Mouse (Mus musculus) mature B cell (primary cell): Measurements from ENCODE around the gene Hacd1.
"Not testable (repeated sequence)": the region's sequence is repeated elsewhere in the genome, so short reads cannot be mapped to it uniquely, and the experiment has no call there.

Source experiments
- in situ Hi-C: fragments of 300-500 bp; cut with MboI; formaldehyde crosslinking; loops from 2 replicates; pipeline ENCODE4 v1.14.3; 2019

The Hacd1 gene

DNA sequence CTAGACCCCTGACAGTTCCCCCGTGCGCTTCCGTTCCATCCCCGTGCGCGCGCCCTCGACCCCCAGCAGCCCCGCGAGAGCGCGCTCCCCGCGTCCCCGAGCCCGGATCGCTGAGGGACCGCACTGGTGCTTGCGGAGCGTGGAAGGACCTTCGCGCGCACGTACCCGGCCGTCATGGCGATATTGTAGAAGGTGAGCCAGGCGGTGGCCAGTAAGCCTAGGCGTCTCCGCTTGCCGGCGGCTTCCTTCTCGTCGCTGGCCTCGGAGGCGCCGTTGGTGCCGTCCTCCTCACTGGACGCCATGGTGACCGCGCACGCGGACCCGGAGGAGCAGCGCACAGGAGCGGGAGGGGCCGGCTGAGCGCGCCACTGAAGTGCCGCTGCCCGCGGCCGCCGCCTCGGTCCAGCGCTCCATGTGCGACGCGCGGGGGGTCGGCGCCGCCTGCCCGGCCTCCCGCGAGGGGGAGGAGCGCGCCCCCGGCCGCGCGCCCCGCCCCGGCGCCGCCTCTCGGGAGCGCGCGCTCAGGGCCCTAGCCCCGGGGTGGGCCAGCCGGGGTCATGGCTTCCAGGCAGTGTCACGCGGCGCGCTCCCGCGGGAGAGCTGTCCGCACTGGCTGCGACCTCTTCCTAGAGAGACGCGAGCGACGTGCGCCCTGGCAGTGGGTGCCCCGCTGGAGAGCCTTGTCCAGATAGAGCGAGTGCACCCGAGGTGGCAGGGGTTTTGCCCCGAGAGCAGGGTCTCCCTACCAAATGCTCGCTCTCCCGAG, at the start of gene Hacd1:
TSS of gene Hacd1 (minus strand) at position 570 of the 766 bp plus-strand sequence.
- in situ Hi-C loops: loop anchor here (10.0 to 25.0 kb wide), 2 partner anchors 79 to 207 kb away; no protein-coding TSS in a partner anchor

DNA sequence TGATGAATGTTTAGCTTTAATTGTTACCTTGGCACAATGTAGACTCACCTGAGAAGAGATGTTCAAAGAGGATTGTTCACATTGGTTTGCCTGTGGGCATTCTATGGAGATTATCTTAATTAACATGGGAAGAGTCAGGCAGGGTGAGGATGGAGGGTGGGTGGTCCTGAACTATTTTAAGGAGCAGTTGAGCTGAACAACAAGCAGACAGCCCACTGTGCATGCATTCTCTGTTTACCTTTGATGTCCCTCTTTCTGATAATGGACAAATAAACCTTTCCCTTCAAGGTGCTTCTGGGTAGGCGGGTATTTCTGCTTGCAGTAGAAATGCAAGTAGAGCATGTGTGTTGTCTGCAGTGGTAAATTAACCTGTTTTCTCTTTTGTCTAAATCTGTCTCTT, 48.0 kb upstream of the Hacd1 start:
- in situ Hi-C loops: no loop called here

DNA sequence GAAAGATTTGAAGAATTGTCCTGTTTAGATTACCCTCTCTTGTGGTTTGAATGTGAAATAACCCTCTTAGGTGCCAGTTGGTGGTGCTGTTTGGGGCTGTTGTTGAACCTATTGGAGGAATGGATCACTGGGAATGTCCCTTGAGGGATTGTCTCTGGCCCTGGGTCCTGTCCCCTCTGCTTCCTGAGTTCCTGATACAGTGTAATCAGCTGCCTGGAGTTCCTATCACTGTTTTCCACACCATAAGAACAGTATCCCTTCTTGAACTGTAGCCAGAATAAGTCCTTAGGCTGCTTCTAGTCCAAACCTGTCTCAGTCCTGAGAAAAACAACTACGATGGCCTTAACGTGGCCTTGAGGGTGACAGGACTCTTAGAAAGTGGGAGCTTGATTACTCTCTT, 46.7 kb upstream of the Hacd1 start:
- in situ Hi-C loops: no loop called here

DNA sequence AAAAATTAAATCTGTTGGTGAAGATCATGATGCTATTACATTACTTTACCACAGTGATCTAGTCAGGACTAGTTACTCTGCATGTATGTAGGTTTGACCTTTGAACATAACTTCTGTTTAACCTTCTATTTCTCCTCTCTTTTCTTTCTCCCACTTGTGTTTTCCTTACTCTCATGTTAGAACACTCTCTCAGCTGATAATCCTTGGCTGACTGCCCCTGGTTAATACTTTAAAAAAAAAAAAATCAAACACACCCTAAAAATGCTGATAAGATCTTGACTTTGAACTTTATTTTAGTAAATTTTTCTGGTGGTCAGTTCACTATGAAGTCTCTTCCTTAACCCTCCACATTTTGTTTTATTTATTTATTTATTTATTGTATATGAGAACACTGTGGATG, 44.6 kb upstream of the Hacd1 start:
- in situ Hi-C loops: no loop called here

DNA sequence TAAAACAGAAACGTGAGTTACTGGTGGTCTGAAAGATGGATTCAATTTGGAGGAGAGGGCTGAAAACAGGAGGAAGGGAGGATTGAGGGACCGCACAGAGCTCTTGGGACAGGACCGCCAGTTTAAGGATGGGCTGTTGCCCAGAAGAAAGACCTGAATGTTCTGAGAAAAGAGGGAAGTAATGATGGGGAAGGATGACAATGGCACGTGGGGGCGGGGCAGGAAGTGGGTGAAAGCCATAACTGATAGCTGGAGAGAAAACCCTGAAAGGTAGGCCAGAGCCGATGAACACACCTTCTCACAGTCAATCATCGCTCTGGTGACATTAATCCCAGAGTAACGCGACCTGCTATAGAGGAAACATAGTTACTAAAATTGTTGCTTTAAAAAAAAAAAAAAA, 22.6 kb upstream of the Hacd1 start:
- in situ Hi-C loops: not testable (repeated sequence)

DNA sequence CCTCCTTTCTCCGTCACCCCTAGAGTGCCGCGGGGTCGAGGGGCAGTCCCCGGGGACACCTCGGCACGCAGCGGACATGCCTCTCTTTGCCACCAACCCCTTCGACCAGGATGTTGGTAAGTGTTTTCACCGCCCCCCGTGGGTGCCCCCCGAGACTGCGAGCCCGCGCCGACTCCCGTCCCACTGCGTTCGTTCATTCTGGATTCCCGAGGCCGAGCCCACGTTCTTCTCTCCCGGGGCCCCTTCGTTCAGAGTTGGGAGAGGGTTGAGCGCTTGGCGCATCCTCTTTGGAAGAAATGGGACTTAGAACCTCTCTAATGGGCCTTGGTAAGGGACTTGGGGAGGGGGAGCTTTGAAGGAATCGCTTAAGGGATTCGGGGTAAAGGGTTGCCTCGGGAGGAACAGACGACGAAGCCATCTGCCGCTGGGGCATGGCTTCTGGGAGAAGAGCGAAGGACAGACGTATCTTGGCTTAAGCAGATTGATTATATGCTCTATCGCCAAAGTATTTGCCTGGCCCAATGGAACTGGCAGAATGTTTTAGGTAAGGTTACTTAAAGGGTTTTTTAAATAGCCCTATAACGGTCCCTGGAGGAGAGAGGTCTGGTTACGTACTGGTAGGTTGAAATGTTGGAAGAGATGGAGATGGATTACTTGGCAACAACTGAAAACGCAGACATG, 18.4 kb upstream of the Hacd1 start:
- in situ Hi-C loops: loop anchor here (25.0 kb wide), 1 partner anchor 188 kb away; no protein-coding TSS in a partner anchor

DNA sequence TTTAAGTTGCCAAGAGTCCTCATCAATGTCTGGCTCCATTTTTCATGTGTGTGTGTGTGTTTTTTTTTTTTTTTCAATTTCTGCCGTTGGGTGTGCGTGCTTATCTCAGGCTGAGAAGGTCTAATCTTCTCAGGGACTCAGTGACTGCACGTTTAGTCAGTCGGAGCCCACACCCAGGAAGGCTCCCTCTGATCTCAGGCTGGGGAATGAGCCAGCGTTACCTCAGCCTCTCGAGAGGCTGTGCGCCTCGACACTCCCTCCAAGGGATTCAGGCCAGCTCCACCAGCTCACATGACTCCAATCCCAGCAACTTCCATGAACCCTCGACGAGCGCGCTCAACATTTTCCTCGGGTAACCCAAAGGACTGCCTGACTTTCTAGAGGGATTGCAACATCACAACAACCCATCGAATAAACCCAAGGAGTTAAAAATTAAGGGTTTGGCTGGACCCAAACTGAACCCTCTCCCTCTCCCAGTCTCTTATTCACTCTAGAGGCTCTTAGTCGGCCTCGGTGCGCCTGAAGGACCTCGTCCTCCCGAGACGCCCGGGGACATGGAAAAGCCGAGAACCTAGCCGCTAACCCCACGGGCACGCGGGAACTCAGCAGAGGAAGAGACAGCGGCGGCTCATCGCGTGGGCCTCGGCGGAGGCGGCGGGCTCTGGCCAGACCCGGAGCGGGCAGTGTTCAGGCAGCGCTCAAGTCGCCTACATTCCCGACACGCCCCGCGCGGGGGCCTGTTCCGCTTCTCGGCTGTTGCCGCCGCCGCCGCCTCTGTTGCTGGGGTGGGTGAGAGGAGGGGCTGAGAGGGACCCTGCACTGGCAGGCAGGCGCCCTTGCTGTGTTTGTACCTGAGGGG, 17.7 kb upstream of the Hacd1 start, which contains the start of gene Stam:
TSS of gene Stam (plus strand) at position 737 of the 859 bp plus-strand sequence.
- in situ Hi-C loops: loop anchor here (25.0 kb wide), 1 partner anchor 189 kb away; no protein-coding TSS in a partner anchor

DNA sequence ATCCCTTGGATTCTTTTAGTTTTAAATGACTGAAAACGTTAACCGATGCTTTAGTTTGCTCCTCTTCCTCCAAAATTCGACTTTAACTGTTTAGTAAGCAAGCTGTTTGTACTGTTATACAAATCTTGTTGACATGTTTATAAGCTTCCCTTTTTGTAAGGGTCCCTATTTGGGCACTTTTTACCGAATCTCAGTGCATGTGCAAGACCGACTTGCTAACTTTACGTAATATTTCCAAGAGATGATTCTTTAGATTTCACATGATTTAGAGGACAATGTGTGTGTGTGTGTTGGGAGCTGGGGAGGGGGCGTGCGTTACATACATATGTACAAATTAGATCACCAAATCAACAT, 17.1 kb upstream of the Hacd1 start:
- in situ Hi-C loops: loop anchor here (25.0 kb wide), 1 partner anchor 189 kb away; no protein-coding TSS in a partner anchor

DNA sequence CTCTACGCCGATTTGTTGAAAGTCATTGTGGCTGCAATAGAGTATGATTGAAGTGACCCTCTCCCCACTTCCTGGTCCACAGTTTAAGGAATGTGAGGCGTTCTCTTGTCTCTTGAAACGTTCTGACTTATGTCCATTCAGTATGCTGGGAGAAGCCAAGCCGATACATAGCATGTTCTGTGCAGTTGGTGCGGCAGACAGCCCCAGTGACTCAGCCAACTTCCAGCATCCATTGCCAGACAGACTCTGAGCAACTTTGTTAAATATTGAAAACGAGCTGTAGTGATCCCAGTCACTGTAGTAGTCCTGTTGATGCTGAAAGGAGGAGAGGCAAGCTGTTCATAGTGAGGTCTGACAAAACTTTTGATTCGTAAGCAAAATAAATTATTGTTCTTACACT, 14.5 kb upstream of the Hacd1 start:
- in situ Hi-C loops: loop anchor here (25.0 kb wide), 1 partner anchor 192 kb away; no protein-coding TSS in a partner anchor

DNA sequence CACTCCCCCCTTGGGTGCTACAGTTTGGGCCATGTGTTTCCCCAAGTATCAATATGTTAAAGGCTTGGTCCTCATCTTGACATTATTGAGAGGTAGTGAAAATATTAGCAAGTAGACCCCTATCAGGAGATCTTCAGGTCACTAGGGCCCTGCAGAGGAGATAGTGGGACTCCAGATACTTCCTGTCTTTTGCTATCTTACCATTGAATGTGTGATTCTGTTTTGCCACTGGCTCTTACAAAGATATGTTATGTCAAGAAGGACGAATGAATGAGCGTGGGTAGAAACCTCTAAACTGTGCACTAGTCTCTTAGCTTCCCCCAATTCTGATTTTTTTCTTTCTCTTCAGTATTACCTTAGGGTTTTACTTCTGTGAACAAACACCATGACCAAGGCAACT, 13.1 kb upstream of the Hacd1 start:
- in situ Hi-C loops: loop anchor here (25.0 kb wide), 1 partner anchor 193 kb away; no protein-coding TSS in a partner anchor

DNA sequence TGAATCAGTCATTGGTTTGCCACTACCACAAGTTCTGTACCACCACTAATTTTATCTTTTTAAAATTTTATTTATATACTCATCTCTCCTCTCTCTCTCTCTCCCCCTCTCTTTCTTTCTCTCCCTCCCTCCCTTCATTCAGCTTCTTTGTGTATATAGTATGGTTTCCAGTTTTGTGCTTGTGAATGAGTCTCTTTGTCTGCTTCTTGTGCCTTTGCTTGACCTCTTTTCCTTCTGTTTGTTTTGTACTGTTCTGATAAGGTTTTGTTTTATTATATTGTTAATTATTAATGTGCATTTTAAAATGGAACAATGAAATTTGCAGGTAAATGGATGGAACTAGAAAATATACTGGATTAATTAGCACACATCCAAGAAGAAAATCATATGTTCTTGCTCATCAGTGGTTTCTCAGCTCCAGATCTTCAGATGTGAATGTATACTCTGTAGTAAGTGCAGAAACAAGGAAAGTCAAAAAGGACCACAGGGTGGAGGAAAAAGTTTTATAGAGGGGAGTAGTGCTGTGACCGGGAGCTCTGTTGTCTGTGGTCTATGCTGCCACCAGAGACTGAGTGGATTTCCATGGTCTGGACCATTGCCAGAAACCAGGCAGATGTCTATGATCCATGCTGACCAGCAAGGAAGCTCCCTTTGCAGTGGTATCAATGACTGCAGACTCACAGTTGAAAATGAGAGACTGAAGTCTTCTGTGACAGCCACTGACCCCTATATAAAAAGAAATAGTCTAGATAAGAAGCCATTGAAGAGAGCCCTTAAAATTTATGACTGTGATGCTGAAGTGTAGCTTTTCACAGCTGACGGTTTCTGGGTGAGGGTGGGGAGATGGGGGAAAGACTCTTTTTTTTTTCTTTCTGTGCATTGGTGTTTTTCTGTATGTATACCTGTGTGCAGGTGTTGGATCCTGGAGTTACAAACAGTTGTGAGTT, 10.0 kb upstream of the Hacd1 start:
- in situ Hi-C loops: loop anchor here (25.0 kb wide), 1 partner anchor 196 kb away; no protein-coding TSS in a partner anchor

DNA sequence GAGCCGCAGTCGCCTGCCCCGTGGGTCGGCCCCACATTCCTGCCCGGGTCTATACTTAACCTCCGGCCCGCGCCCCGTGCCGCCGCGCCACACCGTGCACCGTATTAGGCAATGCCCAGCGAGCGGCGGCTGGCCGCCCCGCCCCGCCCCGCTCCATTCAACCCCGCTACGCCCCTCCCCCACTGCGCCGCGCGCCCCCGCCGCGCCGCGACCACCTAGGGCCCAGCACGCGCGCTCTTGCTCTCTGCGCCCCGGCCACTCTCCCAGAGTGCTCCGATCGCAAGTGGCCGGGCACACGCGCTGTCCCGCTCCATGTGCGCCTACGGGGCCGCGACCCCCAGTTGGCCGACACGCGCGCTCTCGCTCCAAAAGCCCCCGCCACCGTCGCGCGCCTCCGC, 768 bp downstream of the Hacd1 start:
- in situ Hi-C loops: loop anchor here (10.0 to 25.0 kb wide), 2 partner anchors 80 to 207 kb away; no protein-coding TSS in a partner anchor

DNA sequence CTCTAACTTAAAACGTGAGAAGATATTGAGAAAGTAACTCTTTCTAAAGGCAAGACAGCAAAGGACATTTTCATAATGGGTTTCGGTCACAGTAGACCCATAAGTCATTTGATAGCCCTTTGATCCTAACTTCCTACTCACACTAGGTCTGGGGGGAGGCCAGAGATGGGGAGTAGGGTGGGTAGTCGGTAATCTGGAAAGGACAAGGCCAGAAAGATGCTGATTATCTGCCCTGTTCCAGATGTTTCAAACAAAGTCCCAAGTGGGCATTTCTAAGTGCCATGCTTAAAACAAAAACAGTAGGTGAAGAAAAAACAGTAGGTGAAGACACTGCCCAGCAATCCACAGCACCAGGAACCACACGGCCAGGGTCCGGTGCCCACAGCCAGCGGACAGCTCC, 1.2 kb downstream of the Hacd1 start:
- in situ Hi-C loops: loop anchor here (10.0 to 25.0 kb wide), 2 partner anchors 80 to 208 kb away; no protein-coding TSS in a partner anchor

DNA sequence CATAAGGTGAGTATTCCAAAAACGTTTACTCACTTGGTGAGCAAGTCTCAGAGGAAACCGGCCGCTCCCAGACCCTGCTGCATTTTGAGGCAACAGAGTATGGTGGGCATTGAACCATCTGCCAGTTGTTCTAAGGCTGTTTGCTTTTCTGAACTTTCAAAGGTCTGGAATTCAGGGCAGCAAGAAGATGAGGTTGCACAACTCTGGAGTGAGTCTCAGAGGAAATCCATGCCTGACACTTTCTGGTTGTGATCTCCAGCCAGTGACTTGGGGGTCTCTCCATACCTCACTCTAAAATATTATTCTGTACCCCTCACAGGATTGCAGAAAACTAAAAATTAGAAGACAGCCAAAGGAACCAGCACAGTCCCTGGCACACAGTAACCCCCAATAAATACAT, 1.8 kb downstream of the Hacd1 start:
- in situ Hi-C loops: loop anchor here (10.0 to 25.0 kb wide), 2 partner anchors 81 to 208 kb away; no protein-coding TSS in a partner anchor

DNA sequence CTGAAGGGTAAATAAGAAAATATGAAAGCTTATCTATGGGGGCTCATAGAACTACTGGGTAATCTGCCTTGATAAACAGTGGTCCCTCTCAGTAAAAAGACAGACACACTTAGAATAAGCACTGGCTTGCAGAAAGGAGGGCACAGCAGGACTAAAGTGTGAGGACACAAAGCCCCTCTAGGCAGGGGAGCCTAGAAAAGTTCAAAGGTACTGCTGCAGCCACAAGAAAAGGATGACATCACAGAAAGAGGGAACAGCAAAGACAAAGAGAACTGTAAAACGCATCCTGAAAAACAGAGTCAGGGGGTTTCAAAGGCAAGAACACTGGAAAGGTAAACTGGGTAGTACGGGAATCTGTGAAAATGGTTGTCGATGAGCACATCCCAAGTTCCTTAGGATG, 2.3 kb downstream of the Hacd1 start:
- in situ Hi-C loops: loop anchor here (10.0 to 25.0 kb wide), 2 partner anchors 81 to 209 kb away; no protein-coding TSS in a partner anchor

DNA sequence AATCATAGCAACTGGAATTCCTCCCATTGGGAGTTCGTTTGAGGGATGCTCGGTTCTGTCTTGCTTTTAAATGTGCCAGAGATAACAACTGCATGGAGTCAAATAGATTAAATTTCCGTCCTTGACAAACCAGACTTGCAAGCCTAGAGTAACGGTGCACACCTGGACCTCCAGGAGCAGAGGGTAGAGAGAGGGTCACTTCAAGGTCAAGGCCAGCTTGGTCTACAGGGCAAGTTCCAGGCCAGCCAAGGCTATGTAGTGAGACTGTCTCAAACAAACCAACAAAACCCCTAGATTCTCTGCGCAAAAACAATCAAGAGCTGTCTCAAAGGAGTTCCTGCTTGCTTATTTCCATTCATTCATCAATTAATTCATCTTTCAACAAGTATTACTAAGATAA, 7.1 kb downstream of the Hacd1 start:
- in situ Hi-C loops: no loop called here

DNA sequence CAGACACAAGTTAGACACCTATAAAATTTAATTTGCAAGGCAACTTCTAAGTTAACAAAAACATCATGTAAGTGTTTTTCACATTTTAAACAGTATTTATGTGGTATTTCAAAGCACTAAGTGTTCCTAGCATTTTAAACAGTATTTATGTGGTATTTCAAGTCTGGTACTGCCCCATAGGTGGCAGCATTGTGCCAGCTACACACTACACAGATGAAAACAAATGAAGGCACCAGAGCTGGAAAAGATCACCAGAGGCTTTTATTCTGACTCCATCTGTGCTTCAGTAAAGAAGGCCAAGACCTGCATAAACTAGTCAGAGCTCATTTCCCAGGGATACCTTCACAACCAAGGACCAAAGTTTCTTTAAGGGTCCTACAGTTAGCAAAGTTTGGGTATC, 7.6 kb downstream of the Hacd1 start:
- in situ Hi-C loops: no loop called here

DNA sequence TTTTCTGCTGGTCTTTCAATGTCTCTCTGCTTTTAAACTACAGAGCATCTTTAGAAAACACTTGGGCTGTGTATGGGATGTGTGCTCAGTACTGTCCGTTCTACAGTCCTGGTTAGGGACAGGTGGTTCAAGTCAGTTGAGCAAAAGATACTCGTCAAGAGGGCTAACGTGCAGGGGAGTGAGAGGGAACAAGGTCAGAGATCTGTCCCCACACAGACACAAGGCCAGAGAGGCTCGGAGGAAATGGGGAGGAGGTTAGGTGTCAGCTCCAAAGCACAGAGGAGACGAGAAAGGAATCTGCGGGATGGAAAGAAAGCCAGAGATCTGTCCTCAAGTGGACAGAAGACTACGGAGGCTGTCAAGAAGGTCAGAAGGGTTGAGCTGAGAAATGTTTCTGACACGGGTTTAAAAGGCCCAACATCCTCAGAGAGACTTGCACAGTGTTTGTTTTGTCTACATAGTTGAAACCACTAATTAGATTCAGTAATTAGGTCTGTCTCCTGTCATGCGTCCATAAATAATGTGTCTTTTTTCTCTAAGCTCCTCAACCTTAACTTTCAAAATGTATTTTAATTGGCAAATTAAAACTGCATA, 12.3 kb downstream of the Hacd1 start:
- in situ Hi-C loops: no loop called here

DNA sequence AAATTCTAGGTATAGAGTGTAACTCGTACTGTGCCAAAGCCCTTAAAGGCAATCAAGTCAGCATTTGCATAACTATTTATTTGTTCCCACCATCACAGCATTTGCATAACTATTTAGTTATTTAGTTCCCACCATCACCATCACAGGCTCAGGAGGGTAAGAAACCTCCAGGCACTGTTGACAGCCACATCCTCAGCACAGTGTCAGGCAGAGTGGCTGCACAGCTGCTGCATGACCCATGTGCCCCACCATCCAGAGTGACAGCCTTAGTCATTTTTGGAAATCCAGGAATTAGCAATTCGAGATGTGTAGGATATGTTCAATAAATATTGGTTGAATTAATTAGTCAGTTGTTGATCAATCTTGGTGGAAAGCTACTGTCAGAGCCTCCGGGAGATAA, 12.9 kb downstream of the Hacd1 start:
- in situ Hi-C loops: no loop called here

DNA sequence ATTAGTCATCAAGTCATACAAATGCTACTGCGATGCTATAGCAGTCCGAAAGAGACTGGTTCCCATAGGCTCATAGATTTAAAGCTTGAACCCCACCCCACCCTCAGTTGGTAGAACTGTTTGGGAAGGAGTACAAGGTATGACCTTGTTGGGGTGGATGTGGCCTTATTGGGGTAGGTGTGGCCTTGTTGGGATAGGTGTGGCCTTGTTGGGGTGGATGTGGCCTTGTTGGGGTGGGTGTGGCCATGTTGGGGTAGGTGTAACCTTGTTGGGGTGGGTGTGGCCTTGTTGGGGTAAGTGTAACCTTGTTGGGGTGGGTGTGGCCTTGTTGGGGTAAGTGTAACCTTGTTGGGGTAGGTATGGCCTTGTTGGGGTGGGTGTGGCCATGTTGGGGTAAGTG, 14.7 kb downstream of the Hacd1 start:
- in situ Hi-C loops: no loop called here
